Mouse (Mus musculus) adrenal gland, postnatal 10 days (tissue): ENCODE measurements around the gene Arhgef2. TPM values are rescaled to one million over a fixed set of nuclear protein-coding genes. Genes with fewer than 3 reads are reported as not detected.
"Not testable (repeated sequence)": the region's sequence is repeated elsewhere in the genome, so short reads cannot be mapped to it uniquely, and the experiment has no call there.

Experiments used
- DNase-seq: peaks from one replicate; pipeline ENCODE4 v3.0.0; 2021; ENCODE audit warnings: mixed read lengths
- long read RNA-seq, 2 experiments: library from polyadenylated mRNA; stranded (forward); transcript quantifications; one replicate each; pipeline ENCODE4 v2.0.0; 2021
- total RNA-seq, 2 experiments: library from RNA; stranded (reverse); gene quantifications; 2 replicates each; pipeline ENCODE4 v1.2.3; 2021

Arhgef2 gene
- 10 to 100 TPM; 51.4 to 71.5 TPM for total RNA-seq
- long read RNA-seq, experiment 1, full-length matches to known transcripts = 5 of 28 reads
- long read RNA-seq, experiment 1, partial matches to known transcripts = 8 of 28 reads
- long read RNA-seq, experiment 1, other reads (novel, unspliced or antisense) = 15 of 28 reads
- long read RNA-seq, experiment 2, full-length matches to known transcripts = 5 of 18 reads
- long read RNA-seq, experiment 2, partial matches to known transcripts = 5 of 18 reads
- long read RNA-seq, experiment 2, other reads (novel, unspliced or antisense) = 8 of 18 reads

DNA sequence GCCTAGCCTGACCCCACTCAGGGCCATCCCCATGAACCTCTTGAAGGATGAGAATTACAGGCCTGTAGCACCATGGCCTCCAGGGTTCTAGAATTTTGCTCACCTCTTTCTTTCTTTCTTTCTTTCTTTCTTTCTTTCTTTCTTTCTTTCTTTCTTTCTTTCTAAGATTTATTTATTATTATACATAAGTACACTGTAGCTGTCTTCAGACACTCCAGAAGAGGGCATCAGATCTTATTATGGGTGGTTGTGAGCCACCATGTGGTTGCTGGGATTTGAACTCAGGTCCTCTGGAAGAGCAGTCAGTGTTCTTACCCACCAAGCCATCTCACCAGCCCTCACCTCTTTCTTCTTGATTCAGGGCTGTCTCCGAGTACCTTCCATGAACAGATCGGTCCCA is at the start of gene Arhgef2:
Gene Arhgef2 (plus strand): TSS at position 301 of the 400 bp plus-strand sequence.
- not testable (repeated sequence) for DNase-seq

DNA sequence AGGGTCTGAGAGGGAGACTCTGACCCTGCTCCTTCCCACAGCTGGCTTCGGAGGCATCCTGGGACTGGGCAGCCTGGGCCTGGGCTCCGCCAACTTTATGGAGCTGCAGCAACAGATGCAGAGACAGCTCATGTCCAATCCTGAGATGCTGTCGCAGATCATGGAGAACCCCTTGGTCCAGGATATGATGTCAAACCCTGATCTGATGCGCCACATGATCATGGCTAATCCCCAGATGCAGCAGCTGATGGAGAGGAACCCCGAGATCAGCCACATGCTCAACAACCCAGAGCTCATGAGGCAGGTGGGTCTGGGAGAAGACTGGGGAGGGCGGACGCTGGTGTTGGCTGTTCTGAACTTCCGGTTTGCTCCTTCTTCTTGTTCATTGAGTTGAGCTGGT is 49.1 kb upstream of the Arhgef2 start:
- DNase-seq = no peak

DNA sequence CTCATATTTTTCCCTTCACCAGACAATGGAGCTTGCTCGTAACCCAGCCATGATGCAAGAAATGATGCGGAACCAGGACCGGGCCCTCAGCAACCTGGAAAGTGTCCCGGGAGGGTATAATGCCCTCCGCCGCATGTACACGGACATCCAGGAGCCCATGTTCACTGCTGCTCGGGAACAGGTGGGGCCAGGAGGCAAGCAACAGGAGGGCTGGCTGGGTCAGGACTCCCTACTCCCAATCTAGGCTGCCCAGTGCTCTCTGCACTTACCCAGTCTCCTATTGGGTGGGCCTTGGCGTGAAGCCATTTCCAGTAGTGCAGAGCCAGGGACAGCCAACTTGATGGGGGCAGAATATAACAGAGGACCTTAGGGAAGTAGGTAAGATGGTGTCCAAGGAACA is 46.2 kb upstream of the Arhgef2 start:
- no peak for DNase-seq

DNA sequence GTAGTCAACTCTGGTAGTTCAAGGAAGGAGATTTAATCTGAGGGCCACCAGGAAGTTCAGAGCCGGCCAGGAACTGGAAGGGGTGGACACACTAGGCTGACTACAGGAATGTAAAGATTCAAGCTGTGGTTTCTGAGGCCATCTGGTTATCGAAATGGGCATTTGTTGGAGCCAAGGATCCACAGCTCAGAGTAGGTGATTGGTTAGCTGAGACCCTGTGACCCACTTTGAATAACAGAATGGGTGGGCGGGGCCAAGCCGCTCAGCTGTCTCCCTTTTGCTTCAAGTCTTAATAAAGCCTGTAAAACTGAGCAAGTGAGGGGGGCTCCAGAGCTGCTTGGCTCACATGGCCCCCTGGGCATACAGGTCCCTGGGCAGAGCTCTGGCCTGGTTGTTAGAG is 43.8 kb upstream of the Arhgef2 start:
- DNase-seq = no peak

DNA sequence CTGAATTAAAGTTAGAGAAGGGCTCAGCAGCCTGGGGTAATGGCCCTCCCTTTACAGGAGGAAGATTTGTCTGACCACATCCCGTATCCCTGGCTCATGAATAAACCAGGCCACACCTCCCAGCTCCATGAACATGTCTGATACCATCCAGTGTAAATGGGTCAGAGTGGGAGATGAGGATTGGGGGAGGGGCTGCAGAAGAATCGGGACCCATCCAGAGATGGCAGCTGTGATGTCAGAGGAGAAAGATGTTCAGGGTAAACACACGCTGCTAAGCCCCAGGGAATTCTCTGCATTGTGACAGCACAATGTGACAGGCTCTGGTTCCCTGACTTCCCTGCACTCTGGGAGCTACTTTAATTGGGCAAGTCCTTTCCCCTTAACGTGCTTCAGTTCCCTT is 42.3 kb upstream of the Arhgef2 start:
- no peak for DNase-seq

DNA sequence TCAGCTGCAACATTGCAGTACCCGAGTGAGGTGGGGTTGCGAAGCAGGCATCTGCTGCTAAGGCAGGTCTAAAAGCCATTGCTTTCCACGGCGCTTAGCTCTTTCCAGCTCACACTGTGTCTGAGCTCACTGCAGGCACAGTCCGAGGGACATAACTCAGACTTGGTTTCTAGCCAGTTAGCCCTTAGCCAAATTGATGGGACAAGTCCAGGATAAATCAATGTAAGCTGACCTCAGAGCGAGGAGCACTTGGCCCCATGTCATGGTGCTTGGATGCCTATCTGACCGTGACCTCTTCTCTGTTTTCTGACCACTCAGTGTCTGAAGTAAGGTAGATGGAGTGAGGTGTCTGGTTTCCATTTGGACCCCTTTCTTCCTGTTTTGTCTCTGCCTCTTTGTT is 41.8 kb upstream of the Arhgef2 start:
- DNase-seq = no peak

DNA sequence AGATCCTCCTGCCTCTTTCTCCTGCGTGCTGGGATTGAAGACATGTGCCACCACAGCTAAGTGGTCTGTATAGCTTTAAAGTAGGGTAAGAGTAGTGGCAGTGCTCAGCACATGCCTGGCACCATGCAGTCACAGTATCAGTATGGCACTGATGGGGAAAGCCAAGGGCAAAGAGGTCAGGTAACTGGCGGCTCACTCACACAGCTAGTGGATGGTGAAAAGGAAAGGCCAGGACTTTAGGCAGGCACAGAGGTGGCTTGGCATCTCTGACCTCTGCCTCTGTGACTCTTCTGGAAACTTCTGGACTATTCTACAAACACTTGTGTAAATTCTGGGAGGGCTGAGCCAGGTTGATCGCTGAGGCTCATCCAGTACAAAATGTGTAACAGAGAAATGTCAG is 39.6 kb upstream of the Arhgef2 start:
- no peak for DNase-seq

DNA sequence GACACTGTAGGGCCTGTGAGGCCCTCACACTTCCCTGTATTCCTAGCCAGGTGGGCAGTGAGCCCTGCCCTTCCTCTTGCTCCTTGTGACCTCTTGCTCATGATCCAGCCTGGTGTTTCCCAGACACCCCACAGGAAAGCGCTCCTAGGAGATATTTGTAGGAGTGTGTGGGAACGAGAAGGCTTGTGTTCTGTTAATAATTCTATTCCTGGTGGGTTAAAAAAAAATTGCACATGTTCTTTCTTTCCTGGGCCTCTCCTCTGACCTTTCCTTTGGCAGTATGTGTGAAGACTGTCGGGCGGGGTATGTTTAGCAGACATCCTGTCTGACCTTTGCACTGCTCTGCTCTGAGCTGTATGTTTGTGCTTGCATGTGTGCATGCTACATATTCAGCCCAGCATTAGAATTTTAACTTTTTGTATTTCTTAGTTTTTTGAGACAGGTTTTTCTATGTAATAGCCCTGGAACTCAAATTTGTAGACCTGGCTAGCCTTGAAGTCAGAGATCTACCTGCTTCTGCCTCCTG is 39.2 kb upstream of the Arhgef2 start:
- DNase-seq = no peak

DNA sequence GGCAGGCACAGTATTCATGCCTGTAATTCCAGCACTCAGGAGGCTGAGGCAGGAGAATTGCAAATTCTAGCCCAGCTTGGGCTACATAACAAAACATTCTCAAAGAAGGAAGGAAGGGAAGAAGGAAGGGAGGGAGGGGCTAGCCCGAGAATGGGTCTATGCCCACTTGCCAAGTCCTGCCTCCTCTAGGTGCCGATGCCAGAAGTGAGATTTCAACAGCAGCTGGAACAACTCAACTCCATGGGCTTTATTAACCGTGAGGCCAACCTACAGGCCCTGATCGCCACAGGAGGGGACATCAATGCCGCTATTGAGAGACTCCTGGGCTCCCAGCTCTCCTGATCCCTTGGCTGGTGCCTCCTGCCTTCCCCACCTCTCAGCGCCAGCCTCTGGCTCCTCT is 37.9 kb upstream of the Arhgef2 start:
- peak; percentile 61 for DNase-seq

DNA sequence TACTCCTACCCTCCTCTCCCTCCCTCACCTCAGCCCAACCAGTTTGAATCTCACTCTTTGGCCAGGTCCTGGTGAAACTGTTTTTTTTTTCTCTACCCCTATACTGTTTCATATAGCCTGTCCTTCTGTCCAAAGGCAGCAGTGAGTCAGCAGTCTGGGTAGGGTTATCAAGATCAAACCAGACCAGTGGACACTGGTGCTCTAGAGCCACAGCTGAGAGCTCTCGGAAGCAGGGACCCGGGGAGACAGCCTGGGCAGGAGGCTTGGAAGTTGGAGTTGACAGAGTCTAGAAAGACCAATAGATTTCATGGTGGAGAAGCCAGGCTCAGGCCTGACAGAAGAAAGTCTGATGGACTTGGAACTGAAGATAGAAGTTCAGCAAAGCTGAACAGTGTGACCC is 37.2 kb upstream of the Arhgef2 start:
- no peak for DNase-seq

DNA sequence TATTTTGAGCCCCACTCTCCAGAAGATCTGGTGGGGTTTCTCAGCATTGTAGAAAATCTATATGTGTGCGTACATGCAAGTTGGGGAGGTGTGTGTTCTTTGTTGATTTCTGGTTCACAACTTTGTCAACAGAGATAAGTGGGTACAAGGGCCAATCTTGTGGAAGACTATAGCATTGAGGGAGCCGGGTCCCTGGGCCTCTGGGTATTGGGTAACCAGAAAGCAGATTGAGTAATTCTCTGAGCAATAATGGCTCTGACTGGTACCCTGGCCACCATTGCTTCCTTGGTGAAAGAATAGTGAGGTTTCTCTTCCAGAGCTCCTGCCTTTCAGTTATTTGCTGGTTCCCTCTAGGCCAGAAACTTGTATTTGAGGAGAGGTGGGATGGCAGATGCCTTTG is 36.7 kb upstream of the Arhgef2 start:
- DNase-seq = no peak

DNA sequence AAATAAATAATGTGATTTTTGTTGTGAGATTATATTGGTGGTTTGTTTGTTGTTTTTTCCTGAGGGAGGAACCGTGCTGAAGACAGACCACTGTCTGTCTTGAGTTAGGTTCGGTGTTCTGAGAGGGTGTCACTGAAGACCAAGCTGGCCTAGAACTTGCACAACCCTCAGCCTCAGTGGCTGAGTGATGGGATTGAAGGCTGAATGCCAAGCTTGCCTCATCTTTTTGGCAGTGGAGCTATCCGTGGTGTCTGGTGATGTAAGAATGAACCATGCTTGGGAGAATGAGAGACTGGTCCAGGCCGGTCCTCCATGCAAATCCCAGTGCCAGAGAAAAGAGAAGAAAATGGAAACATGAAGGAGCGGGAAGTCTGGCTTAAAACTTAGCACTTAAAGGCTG is 36.1 kb upstream of the Arhgef2 start:
- no peak for DNase-seq

DNA sequence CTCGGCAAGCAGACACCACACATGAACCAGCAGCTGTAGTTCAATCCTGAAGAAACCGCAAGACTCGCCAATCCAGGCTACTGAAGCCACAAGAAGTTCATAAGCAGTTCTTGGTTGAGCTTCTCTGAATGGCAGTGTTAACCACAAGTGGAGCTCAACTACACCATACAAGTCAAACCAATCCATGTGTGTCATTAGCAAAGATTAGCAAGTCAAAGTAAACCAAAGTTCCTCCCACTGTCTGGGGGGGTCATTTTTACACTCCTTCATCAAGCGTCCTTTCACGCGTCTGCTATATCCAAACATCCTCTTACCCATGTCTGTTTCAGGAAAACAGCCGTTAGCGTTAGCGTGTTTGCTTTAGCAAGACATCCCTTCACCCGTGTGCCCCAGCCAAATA is 35.4 kb upstream of the Arhgef2 start:
- DNase-seq = no peak

DNA sequence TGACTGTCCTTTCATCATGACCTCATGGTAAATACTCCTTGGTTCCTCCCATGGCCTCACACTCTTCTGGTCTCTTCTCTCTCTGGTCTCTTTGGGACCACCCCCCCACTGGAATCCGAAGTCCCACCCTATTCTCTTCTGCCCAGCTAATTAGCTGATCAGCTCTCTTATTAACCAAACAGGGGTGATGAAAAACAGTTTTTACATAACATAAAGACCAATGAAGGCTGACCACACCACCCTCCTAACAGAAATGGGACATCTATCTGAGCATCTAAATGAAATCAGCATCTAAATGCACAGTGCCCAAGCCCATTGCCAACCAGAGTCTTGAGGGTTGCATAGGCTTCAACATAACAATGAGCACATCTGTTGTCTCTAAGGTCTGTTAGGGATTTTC is 33.9 kb upstream of the Arhgef2 start:
- DNase-seq = no peak

DNA sequence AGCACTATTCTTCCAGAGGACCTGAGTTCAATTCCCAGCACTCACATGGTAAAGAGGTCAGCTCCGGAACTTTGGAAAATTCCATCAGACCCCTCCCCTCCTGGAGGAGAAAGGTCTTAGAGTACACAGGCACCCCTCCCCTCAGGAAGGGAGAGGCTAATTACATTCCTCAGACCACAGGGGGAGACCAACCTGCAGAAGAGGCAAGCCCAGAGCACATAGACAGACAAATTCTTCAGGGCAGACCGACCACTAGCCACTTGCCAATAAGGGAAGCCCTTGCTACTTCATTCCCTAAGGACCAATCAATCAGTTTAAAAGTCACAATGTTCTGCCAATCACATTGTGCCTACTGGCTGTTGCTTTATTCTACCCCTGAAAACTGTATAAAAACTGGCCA is 32.9 kb upstream of the Arhgef2 start:
- DNase-seq = no peak

DNA sequence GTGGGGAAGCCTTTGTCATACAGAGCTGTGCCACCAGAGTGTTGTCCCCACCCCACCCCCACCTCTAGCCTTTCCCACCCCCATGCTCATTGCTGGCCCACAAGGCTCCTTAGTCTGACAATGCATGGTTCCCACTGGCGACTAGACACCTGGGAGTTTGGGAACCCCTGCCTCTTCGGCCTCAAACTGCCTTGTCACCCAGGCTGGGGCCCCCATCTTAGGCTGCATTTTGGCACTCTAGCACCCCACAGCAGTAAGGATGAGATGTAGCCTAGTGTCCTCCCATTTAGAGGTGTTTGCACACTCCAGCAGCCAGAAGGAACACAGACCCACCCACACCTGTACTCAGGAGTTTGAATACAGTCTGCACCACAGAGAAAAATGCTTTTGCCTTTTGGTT is 32.0 kb upstream of the Arhgef2 start:
- no peak for DNase-seq

DNA sequence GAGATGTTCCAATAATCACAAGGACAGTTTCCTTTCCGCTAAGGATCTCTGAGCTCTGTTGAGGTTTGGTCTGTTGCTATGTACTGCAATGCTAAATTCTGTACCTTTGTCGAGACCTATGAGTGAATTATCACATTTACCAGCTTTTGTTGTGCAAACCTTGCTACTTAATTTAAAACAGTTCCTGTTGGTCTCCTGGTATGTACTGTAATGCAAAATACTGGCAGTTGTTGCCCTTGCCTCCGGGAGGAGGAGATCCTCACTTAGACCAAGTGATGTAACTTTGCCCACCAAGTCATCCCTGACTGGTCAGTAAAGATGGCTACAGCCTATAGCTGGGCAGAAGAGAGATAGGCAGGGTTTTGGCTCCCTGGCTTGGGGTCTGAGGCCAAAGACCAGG is 30.2 kb upstream of the Arhgef2 start, which contains the start of gene Ssr2:
Gene Ssr2 (plus strand): TSS at position 337 of the 400 bp plus-strand sequence.
- DNase-seq = no peak

DNA sequence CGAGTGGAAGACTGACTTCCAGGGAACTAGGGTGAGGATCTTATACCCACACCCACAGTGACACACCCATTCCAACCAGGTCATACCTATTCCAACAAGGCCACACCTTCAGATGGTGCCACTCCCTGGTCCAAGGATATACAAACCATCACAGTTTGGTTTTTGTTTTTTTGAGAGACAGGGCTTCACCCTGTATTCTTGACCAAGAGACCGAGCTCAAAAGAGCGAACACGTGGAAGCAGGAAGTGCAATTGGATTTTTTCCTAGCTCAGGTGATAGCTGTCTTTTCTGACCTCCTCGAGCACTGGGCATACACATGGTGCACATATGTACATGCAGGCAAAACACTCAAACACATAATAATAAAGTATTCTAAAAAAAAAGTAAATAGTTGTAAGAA is 27.9 kb upstream of the Arhgef2 start:
- not testable (repeated sequence) for DNase-seq

DNA sequence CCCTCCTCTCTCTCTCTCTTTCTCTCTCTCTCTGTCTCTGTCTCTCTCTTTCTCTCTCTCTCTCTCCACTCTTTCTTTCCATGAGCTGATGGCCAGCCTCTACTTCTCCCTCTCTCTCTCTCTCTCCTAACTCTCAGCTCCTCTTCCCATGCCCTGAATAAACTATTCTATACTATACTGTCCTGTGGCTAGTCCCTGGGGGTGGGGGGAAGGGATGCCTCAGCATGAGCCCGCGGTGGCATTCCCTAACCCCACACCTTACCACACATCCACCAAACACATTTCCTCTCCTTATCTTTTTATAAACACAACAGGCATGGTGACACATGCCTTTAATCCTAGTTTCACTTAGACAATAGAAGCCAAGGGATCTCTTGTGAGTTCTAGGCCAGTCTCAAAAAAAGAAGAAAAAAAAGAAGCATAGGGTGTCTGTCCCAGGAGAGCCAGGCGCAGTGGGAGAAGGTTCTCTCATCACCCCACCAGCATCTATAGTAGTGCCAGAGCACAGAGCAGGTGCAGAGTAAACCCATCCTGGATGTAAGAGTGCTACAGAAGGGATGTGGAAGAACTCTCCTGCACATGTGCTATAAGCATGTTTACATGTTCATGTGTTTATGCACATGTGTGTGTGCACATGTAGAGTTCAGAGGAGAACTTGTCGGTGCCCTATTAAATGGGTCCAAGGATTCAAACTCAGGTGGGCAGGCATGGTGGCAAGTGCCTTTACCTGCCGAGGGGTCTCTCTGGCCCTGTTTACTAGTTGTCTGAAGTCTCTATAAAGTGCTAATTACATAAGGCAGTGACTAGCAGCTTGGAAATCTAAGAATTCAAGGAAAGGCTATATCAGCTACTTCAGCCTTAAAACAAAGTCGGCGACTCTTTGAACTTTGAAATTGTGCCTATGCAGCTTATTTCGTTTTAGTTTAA is 27.0 kb upstream of the Arhgef2 start:
- DNase-seq = no peak

DNA sequence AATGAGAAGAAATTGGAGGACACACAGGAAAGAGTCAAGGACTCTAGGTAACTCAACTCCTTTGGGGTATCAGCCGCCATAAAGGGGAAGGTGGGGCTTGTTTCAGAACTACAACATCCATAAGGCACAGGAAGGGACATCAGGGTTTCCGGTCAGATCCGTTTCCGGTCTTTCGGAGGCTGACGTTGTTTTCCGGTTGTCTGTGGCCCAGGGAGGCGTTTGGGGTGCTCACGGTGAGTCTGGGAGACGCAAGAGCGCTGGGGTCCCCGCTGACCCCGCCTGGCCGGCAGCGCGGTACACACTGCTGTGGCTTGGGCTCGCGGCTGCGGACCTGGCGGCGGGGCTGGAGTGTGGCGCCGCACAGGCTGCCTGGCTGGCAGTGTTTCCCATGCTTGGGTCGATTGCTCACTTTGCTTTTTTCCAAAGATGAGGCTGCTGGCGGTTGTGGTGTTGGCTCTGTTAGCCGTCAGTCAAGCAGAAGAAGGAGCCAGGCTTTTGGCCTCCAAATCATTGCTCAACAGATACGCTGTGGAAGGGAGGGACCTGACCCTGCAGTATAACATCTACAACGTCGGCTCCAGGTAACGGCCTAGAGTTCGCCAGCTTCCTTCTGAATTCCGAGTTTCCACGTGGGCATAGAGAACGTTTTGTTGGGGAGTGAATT is 26.2 kb upstream of the Arhgef2 start:
- DNase-seq = peak; percentile 86

DNA sequence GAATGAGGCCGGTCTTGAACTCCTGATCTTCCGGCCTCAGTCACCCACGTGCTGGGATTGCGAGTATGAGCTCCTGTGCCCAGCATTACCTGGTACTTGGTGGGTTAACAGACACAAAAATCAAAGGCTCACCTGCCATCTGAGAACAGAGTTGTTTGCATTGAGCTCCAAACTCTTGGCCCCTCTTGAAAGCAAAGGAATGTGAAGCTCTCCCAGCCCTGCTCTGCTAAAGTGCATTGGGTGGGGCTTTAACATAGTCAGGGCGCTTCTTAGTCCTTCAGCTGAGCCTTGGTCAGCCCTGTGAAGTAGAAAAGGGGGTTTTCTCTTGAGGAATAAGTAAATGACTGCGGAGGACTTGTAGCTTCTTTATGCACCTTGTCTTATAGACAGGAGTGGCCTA is 20.0 kb upstream of the Arhgef2 start:
- DNase-seq = no peak

DNA sequence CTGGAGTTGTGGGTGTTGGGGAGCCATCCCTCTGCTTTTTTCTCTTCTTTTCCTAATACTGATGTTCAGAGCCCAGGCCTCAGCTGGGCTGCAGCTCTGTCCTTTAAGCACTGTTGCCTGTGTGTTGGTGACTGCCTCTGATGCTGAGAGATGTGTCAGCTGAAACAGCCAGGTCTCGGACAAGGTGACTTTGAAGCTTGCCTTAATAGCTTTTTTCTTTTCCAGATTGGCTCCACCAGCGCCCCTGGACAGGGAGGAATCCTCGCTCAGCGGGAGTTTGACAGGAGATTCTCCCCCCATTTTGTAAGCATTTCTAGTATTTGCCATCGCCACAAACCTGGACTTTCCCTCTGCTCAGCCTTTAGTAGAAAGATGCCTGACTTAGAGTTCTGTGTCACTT is 19.1 kb upstream of the Arhgef2 start:
- no peak for DNase-seq

DNA sequence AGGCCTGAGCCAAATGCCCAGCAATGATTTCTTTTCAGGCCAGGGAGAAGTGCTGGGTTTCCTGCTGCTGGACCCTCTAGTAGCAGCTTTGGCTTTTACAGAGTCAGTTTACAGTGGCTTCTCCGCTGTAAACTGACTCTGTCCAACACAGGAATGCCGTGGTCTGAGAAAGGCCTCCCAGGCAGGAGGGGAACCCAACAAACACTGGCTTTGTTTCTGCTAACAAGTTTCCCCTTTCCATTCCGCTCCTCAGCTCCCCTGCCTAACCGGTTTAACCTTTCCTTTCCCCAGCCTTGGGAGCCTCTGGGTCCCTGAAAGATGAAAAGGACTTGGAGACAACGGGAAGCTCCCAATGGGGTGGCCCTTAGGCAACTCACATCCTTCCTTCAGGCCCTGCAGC is 15.5 kb upstream of the Arhgef2 start:
- no peak for DNase-seq
